Mouse (Mus musculus) megakaryocyte, embryonic 14.5 days (primary cell): ENCODE data around the gene Ttc29.

Source experiments
- FLI1 ChIP-seq: IDR thresholded peaks from 2 replicates; pipeline ENCODE4 v1.6.1; 2012; ENCODE audit warnings: low read length, inconsistent platforms, mixed read lengths
- GATA1 ChIP-seq: IDR thresholded peaks from 3 replicates; pipeline ENCODE4 v1.6.1; 2012; ENCODE audit warnings: mixed read lengths, low read length, inconsistent platforms, borderline replicate concordance

GRCm38 (mm10) chr8:78289374-78289971, 76.4 kb downstream of the Ttc29 start:
- TF ChIP-seq GATA1 (no peak), FLI1 (no peak)
